Mouse (Mus musculus): ENCODE data around the gene Nol3.

Gene Nol3

DNA sequence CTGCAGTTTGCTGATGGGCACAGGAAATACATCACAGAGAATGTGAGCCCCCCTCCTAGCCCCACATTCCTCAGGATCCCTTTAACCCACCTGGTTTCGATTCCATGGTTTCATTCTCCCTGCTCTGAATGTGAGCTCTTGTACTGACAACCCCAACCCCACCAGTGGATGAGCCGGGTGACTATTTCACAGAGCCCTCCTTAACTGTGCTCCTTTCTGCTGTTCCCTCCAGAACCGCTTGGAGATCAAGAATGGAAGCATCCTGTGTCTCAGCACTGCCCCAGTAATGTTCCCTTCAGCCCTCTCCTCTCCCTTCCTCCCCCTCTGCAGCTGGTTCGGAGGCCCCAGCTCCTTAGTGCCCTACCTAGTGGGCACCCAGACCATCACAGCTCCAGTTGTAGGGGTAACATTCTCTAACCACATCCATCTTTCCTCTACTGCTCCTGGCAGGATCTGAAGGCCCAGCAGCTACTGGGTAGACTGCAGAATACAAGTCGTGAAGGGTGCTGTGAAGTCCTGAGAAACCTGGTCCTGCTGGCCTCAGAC lies 30.3 kb downstream of the Nol3 start:
- DNase-seq (ENCODE audit: extremely low spot score, low spot score), result no peak

DNA sequence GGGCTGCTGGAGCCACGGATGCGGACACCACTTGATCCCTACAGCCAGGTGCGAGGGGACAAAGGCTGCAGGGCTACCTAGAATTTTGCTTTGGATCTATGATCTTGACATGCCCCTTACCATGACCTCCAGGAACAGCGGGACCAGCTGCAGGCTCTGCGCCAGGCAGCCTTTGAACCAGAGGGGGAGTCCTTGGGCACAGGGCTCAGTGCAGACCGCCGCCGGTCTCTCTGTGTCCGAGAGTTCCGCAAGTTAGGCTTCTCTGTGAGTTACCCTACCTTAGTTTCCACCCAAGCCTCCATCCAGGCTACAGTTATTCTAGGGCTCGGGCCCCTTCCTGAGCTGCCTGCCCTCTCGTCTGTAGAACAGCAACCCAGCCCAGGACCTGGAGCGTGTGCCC lies 31.7 kb downstream of the Nol3 start:
- no peak for DNase-seq (ENCODE audit: extremely low spot score, low spot score)

DNA sequence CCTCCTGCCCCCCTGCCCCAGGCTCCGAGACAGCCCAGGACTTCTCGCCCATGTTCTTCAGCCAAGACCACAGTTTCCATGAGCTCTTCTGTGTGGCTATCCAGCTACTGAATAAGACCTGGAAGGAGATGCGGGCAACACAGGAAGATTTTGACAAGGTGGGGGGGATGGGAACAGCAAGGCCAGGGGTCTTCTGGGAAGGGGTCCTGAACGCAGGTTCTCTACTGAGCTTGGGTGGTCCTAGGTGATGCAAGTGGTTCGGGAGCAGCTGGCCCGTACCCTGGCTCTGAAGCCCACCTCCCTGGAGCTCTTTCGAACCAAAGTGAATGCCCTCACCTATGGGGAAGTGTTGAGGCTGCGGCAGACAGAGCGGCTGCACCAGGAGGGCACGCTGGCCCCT lies 32.5 kb downstream of the Nol3 start:
- DNase-seq (ENCODE audit: extremely low spot score, low spot score), result no peak

DNA sequence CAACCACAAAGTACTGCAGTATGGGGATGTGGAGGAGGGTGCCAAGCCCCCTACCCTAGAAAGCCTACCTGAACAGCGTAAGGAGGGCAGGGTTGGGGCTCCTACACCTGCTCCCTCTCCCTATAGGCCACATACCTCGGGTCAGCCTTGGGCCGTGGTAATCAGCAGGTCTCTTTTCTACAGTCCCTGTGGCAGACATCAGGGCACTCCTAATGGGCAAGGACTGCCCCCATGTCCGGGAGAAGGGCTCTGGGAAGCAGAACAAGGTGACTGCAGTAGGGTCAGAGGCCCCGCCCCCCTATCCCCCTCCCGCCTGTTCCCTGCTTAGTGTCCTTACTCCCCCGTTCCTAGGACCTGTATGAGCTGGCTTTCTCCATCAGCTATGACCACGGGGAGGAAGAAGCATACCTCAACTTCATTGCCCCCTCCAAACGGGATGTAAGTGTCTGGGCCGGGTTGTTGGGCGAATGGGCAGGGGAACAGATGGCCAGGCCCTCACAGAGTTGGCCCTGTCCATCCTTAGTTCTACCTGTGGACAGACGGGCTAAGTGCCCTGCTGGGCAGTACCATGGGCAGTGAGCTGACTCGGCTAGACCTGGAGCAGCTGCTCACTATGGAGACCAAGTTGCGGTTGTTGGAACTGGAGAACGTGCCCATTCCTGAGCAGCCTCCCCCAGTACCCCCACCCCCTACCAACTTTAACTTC lies 33.4 kb downstream of the Nol3 start:
- no peak for DNase-seq (ENCODE audit: extremely low spot score, low spot score)

DNA sequence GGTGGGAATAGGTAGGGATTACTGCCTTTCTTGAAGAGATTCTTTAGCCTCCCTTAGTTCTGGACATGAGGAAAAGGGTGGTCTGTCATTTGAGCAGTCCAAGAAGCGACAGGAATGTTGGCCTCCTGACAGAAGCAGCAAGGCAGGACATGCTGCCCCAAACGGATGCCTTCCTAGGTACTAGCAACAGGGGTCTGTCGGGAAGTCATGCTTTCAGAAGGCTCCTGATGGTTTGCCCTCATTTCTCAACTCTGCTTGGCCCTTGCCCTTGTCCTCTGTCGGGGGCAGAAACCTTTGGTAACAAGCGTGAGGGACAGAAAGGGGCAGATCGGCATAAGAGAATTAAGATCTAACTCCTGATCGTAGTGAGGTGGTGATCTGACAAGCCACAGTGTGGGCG lies 34.2 kb downstream of the Nol3 start:
- DNase-seq (ENCODE audit: extremely low spot score, low spot score), result no peak

DNA sequence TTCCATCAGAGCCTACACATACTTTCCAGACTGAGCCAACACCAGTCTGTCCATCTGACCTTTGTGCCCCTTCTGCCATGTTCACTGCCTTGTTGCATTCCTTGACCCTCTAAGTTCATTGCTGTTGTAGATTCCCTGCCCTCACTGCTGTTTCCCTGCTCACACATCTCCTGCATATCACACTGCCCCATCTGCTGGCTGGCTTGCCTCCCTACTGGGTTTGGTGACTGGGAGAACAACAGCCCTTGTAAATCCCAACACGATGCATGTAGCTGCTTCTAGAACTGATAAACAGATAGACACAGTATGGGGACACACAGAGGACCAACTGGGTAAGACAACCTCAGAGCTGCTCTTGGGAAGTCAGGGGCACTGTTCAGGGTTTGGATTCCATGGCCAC lies 35.8 kb downstream of the Nol3 start:
- DNase-seq (ENCODE audit: extremely low spot score, low spot score), result no peak

DNA sequence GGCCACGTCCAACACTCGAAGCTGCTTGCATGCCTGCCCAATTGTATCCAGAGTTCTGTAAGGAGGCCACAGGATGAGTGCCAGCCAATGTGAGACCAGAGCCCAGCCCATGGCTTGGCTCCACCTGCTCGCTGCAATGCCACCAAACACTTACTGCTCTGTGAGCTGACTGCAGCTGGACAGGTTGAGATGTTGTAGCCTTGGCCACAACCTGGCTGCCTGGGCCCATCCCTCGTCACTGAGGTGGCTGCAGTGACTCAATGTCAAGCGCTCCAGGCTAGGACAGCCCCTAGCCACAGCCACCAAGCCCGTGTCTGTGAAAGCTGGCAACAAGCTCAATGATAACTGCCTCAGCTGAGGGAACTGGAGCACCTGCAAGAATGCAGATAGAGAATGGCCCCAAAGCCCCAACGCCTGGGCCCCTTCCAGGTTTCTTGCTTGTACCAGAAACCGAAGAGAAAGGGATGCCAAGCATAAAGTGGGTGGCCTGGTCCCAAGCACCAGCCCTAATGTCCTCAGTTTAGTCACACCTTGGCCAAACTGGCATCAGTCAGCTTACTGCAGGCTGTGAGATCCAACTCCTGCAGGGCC lies 37.0 kb downstream of the Nol3 start:
- DNase-seq (ENCODE audit: extremely low spot score, low spot score), result no peak

DNA sequence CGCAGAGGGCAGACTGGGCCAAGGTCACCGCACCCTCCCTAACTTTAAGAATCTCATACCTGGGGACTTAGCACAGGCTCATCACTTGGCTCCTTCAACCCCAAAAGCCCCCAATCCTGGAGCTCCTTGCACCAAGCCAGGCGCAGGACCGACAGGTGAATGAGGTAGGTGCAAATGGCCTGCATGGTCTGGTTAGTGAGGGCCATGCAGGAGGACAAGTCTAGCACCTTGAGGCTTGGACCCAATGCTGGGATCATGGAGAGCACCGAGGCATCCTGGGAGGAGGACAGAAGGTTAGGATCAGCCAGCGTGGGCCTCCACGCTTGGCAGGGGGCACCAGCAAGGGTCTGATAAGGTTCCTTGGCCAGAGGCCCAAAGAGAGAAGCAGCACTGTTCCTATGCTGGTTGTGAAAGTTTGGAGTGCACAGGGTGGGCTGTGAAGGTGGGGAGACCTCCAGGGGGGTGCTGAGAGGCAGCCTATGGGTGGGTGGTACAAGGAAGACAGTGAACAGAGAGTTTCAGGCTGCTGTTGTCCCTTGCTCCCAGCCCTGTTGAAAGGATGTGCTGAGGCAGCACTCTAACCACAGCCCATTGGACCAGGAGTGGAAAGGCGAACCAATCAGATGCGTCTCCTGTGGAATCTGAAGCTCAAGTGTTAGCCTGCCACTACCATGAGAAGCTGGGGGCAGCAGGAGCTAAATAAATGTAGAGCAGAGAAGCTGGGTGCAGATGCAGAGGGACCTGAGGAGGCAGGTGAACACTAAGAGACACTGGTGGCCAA lies 37.9 kb downstream of the Nol3 start:
- no peak for DNase-seq (ENCODE audit: extremely low spot score, low spot score)

DNA sequence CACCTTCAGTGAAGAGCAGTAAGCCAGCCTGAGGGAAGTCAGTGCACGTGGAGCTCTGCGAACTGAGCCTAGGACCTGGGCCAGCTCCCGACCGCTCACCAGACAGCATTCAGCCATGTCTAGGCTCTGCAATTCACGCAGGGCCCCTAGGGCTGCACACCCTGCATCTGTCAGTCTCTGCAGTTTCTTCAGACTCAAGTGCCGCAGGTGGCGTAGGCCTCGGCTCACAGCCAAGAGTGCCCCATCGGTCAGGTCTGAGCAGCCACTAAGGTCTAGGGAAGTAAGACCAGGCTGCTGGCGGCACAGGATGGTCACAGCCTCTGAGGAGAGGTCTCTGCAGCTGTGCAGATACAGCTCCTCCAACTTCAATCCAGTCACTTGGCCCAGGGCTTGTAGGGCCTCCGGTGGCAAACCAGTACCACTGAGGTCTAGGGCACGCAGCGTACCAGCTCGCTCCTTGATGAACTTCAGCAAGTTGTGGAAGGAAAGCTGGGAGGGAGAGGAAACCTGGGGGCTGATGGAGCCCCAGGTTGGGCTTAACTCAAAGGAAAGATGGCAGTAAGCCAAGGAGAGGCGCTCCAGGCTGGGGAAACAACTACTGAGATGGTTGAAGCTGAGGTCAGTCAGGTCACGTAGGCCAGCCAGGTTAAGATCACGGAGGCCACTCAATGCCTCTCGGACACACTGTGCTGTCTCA lies 39.3 kb downstream of the Nol3 start:
- no peak for DNase-seq (ENCODE audit: extremely low spot score, low spot score)

DNA sequence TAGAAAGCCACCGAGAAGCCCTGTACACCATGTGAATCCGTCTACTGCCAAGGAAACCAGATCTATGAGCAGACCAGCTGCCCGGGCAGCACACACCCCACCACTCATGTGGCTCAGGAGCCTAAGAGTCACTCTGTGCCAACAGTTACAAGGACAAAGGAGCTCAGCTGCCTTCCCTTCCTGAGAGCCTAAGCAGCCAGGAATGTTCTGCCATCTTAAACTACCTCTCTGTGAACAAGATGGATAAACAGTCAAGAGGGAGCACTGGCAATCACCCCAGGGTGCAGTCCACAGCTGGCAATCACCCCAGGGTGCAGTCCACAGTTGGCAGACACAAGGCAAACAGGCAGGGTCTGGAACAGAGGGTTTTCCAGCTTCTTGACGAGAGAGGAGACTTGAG lies 42.0 kb downstream of the Nol3 start:
- no peak for DNase-seq (ENCODE audit: extremely low spot score, low spot score)

DNA sequence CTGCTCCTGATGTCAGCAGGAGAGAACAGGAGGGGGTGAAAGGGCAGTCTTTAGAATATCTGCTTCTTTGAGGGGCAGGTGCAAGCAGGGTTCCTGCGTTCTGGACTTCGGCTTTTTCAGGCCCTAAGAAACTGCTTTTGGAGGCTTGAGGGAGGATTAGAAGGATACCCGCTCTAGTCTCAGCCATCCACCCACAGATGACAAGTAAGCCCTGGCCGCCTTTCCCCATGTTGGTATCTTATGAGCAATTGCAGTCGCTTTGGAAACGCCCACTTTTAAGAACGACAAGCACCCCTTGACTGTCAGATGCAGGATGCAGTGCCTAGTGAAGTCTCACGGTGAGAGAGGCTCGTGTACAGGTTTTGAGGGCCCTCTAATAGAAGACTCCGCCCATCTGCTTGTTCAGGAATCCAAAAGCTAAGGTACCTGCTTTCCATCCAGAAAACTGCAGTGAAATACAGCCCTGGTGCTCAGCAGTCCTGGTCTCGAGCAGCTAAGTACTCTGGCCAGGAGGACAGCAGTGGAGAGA lies 42.8 kb downstream of the Nol3 start:
- no peak for DNase-seq (ENCODE audit: extremely low spot score, low spot score)

DNA sequence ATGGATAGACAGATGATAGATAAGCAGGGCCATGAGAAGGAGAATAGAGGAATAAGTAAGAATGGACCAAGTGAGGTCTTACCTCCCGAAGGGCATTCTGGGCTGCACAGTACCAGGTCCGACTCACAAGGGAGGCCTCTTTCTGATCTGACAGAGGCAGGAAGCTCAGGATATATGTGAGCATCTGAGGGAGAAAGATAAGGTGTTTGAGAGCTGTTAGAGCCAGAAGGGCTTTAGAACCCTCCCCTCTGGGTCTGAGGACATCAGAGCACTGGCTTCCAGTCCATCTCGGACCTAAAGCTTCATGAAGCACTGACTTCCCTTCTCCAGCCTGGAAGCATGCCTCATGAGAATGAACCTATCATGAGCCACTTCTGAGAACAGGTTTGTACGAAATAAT lies 47.2 kb downstream of the Nol3 start:
- DNase-seq (ENCODE audit: extremely low spot score, low spot score), result no peak

DNA sequence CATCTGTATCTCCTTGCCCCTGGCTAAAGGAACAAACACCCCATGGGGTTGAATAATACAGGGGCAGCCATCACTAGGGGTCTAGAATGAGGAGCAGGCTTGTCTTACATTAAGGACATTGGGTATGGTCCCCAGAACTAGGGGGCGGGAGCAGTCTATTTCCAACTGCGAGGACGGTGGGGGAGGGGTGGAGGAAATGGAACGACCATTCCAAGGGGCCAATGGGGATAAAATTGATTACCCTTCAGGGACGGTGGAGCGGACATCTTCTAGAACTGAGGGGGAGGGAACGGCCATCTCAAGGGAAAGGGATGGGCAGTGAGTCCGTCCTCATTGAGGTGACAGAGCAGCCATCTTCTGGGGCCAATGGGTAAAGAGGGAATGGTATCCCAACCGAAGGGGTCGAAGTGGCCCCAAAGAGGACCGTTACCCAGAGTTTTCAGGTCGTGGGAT lies 49.7 kb downstream of the Nol3 start:
- DNase-seq (ENCODE audit: extremely low spot score, low spot score), result no peak

DNA sequence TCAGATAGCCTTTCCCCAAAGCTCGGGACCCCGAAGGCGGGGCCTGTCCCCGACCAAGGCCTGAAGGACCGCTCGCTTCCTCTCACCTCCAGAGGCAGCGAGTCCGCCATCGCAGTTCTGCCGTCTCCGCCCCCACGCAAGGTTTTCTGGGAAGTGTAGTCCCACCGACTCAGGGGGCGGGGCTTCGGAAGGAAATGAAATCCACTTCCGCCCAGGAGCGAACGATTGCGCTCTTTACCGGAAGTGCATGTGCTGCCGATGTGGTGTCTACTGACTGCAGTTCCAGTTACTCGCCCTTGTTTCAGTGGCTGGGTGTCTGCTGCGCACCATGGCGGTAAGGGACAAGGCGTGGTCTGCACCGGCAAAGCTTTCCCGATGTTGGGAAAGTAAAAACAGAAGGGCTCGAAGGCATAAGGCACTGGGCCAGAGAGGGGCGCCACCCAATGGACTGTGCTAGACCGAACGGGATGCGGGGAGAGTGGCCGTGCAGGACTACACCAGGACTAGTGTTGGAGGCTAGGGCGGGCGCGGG lies 50.3 kb downstream of the Nol3 start, which contains the start of the genes Lrrc29 and Tmem208:
TSS of gene Lrrc29 (minus strand) at position 138 of the 532 bp plus-strand sequence.
TSS of gene Tmem208 (plus strand) at position 214 of the 532 bp plus-strand sequence.
- DNase-seq (ENCODE audit: extremely low spot score, low spot score), result peak; percentile 95

DNA sequence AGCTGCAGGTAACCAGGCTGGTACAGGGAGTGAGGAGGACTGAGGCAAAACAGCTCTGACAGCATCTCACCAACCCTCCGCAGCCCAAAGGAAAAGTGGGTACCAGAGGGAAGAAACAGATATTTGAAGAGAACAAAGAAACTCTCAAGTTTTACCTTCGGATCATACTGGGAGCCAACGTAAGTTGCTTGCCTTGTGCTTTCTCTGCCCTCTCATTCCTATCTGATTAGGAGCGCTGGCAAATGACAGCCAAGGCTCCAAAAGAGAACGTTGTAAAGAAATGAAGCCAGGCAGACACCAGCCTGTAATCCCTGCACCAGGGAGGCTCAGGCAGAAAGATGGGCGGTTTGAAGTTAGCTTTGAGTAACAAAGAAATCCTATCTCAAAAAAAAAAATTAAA lies 51.0 kb downstream of the Nol3 start:
- no peak for DNase-seq (ENCODE audit: extremely low spot score, low spot score)

DNA sequence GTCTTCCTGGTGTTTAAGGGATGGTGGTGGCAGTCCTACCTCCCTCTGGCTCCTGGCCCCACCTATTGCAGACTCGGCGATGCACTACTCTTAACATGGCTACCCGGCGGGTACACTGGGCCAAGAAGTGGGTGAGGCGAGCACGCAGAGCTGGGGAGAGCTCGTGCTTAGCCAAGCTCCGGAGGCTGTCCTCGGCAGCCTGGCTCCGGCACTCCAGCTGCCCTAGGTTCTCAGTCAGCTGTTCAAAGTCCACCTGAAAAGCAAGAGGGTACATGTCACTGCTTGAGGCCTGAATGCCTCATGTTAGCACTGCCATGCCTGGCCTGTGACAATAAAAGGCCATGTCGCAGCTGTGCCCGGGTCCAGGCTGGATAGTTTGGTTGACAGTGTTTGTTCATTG lies 54.4 kb downstream of the Nol3 start:
- no peak for DNase-seq (ENCODE audit: extremely low spot score, low spot score)

DNA sequence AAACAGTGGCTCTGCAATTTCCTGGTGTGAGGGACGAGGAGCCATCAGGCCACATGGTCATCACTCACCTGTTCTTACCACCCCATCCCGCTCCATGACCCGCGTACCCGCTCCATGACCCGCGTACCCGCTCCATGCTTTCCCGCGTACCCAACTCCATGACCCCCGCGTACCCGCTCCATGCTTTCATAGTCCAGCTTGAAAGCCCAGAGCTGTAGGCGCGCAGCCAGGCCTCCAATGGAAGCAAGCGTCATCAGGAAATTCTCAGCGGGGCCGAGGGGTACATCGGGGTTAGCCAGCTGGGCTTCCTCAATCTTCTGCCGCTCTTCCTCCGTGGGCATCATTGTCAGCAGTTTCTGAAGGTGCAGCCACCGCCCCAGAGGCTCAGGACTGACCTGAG lies 55.5 kb downstream of the Nol3 start:
- no peak for DNase-seq (ENCODE audit: extremely low spot score, low spot score)

Measured in neural tube, embryonic 10.5 days (tissue).